Mouse (Mus musculus) spleen, adult 2 months (tissue): ENCODE results near the gene Pold1.

ENCODE experiments used
- CTCF ChIP-seq: fragments of 200-500 bp; IDR thresholded peaks from 2 replicates; pipeline ENCODE4 v1.5.1; 2011; ENCODE audit warnings: mild to moderate bottlenecking, inconsistent platforms; ENCODE audit not compliant: insufficient read depth, insufficient read length, insufficient replicate concordance; ENCODE audit errors: extremely low read depth
- POLR2A ChIP-seq: fragments of 200-500 bp; IDR thresholded peaks from 2 replicates; pipeline ENCODE4 v1.6.1; 2011; ENCODE audit warnings: low read depth, low read length, inconsistent platforms

GRCm38 (mm10) chr7:44491391-44491790 is 57.3 kb downstream of the Pold1 start:
- TF ChIP-seq CTCF = no peak
- no peak for TF ChIP-seq POLR2A
